Mouse (Mus musculus) lung, postnatal 0 days (tissue): ENCODE data around the gene Gm49721. TPM values are rescaled to one million over a fixed set of nuclear protein-coding genes. Genes with fewer than 3 reads are reported as not detected.
"Not testable (repeated sequence)": the region's sequence is repeated elsewhere in the genome, so short reads cannot be mapped to it uniquely, and the experiment has no call there.

Source experiments
- ATAC-seq: fragments of 200-750 bp; cut with Nextera tagmentation; 2 replicates; pipeline ENCODE4 v1.8.0; 2017; ENCODE audit warnings: moderate library complexity
- DNase-seq: peaks from one replicate; pipeline ENCODE4 v3.0.0-alpha.2; 2016; ENCODE audit warnings: low spot score
- H3K27ac ChIP-seq: fragments of 300-500 bp; sonication (generic); 2 replicates; pipeline ENCODE4 v1.5.1; 2014; ENCODE audit warnings: antibody characterized with exemption, mild to moderate bottlenecking, low read length, mixed read lengths
- H3K27me3 ChIP-seq: fragments of 300-500 bp; sonication (generic); replicated peaks from 2 replicates; pipeline ENCODE4 v1.6.1; 2014; ENCODE audit warnings: low read length, mixed read lengths; ENCODE audit not compliant: insufficient read depth
- H3K36me3 ChIP-seq: fragments of 300-500 bp; sonication (generic); 2 replicates; pipeline ENCODE4 v1.6.1; 2014; ENCODE audit warnings: low read length, mixed read lengths; ENCODE audit not compliant: insufficient read depth
- H3K4me1 ChIP-seq: fragments of 300-500 bp; sonication (generic); 2 replicates; pipeline ENCODE4 v1.6.1; 2014; ENCODE audit warnings: antibody characterized with exemption, low read depth, low read length, mixed read lengths; ENCODE audit not compliant: insufficient read depth
- H3K4me2 ChIP-seq: fragments of 300-500 bp; sonication (generic); replicated peaks from 2 replicates; pipeline ENCODE4 v1.6.1; 2014; ENCODE audit warnings: low read depth, mild to moderate bottlenecking, low read length, moderate library complexity, mixed read lengths
- H3K4me3 ChIP-seq: fragments of 300-500 bp; sonication (generic); 2 replicates; pipeline ENCODE4 v1.5.1; 2014; ENCODE audit warnings: low read depth, low read length
- H3K9ac ChIP-seq: fragments of 300-500 bp; sonication (generic); replicated peaks from 2 replicates; pipeline ENCODE4 v1.6.1; 2014; ENCODE audit warnings: low read depth, mild to moderate bottlenecking
- H3K9me3 ChIP-seq: fragments of 300-500 bp; sonication (generic); 2 replicates; pipeline ENCODE4 v1.6.1; 2016; ENCODE audit warnings: low read length, mixed read lengths
- CTCF ChIP-seq: IDR thresholded peaks from 2 replicates; pipeline ENCODE4 v1.5.1; 2016; ENCODE audit warnings: antibody characterized with exemption, mild to moderate bottlenecking
- WGBS: fragments of 180-500 bp; shearing (Covaris S2); extraction: QIAGEN DNeasy Blood & Tissue Kit; methylation state at CpG from one replicate; pipeline ENCODE4 v1.1.7; 2014; 5-methylcytosine and 5-hydroxymethylcytosine counted together
- polyA plus RNA-seq: library from polyadenylated mRNA; unstranded; fragments of >200 nt; fragmentation: Nextera tagmentation; extraction: Ambion mirVana; gene quantifications from 2 replicates; pipeline ENCODE4 v1.2.1, GENCODE M21; 2015

Gene Gm49721
- polyA plus RNA-seq, 1 experiment from 2014 or later = 0.32 TPM

GRCm38 (mm10) chr17:7033192-7034166 lies 54.8 kb downstream of the Gm49721 start:
- H3K27me3 ChIP-seq, H3K9me3 ChIP-seq, ATAC-seq, H3K36me3 ChIP-seq, H3K4me1 ChIP-seq, DNase-seq, H3K4me2 ChIP-seq, H3K4me3 ChIP-seq, H3K9ac ChIP-seq, H3K27ac ChIP-seq: not testable (repeated sequence)
- 55% methylated on average over 3 of the region's 17 CpGs for WGBS

GRCm38 (mm10) chr17:7068997-7069539 lies 90.4 kb downstream of the Gm49721 start:
- H3K36me3 ChIP-seq, H3K4me1 ChIP-seq, DNase-seq, H3K27me3 ChIP-seq, H3K27ac ChIP-seq, ATAC-seq, H3K4me2 ChIP-seq, H3K9ac ChIP-seq, H3K9me3 ChIP-seq, H3K4me3 ChIP-seq: not testable (repeated sequence)
- WGBS = 63% methylated on average over 2 of the region's 4 CpGs

- not testable (repeated sequence) for H3K4me2 ChIP-seq, H3K27me3 ChIP-seq, DNase-seq, H3K9me3 ChIP-seq, H3K9ac ChIP-seq, H3K4me1 ChIP-seq, H3K4me3 ChIP-seq, H3K36me3 ChIP-seq, ATAC-seq, H3K27ac ChIP-seq
- 71% methylated on average over 4 of the region's 7 CpGs for WGBS
Observed at GRCm38 (mm10) chr17:7069561-7070240, 91.0 kb downstream of the Gm49721 start.

GRCm38 (mm10) chr17:7074494-7074893 lies 95.8 kb downstream of the Gm49721 start:
- not testable (repeated sequence) for H3K4me3 ChIP-seq, H3K4me1 ChIP-seq, H3K9me3 ChIP-seq, H3K4me2 ChIP-seq, H3K9ac ChIP-seq, H3K27ac ChIP-seq, H3K27me3 ChIP-seq, H3K36me3 ChIP-seq
- 27% methylated on average over 2 of the region's 3 CpGs for WGBS
- ATAC-seq (peak; percentile 68), DNase-seq (peak; percentile 31)
- TF ChIP-seq CTCF = peak; percentile 69

- not testable (repeated sequence) for H3K4me1 ChIP-seq, H3K9me3 ChIP-seq, DNase-seq, H3K9ac ChIP-seq, H3K27me3 ChIP-seq, H3K27ac ChIP-seq, H3K4me3 ChIP-seq, H3K4me2 ChIP-seq, H3K36me3 ChIP-seq, ATAC-seq
- WGBS = 73% methylated on average over 5 of the region's 6 CpGs
Observed at GRCm38 (mm10) chr17:7075519-7075918, 96.8 kb downstream of the Gm49721 start.

GRCm38 (mm10) chr17:7079558-7079957 lies 100.9 kb downstream of the Gm49721 start:
- not testable (repeated sequence) for H3K4me3 ChIP-seq, H3K27me3 ChIP-seq, H3K4me2 ChIP-seq, H3K9ac ChIP-seq, H3K36me3 ChIP-seq, H3K4me1 ChIP-seq, H3K27ac ChIP-seq, ATAC-seq, H3K9me3 ChIP-seq, DNase-seq
- peak; percentile 49 for TF ChIP-seq CTCF
- WGBS = 0% methylated on average over 1 of the region's 4 CpGs

DNA sequence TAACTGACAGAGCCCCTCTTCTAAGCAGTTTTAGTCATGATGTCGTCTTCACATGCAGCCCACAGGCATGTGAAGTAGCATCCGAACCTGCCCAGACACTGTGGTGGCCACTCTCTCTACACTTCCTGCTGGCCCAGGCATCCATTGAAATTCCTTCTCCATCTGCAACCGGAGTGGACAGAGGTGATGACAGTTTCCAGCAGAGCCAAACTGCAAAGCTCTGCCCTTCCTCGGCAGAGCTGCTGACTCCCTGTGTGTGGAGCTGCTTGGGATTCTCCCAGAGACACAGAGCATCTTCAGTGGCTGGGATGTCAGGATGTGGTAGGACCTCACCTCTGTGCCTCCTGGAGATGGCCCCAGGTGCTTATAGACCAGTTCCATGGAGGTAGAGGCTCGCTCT lies 105.8 kb downstream of the Gm49721 start:
- DNase-seq = not testable (repeated sequence)

DNA sequence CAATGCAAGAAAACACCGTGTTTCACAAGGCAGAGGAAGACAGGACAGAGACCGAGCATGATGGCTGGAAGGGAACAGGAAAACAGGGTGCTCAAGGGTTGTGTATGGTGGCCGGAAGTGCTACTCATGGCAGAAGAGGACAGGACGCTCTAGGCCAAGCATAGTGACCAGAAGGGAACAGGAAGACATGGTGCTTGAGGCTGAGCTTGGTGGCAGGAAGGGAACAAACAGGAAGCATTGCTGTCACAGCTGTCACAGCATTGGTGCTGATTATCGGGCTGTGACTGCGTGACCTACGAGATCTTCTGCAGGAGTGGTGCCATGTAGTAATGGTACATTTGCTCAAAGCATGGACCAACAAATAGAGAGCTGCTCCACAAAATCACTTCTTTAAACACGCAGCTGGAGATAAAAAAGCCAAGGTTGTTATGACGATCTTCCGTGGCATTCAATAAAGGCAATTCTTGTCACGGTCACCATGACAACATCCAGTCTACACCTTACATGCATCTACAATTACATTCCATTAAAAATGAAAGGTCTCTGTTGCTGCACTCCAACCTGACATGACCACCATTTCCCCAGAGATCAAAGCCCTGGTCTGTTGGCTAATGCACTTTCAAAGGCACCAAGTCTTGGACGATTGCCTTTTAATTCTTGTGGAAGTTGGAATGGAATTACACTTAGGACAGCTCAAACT lies 106.9 kb downstream of the Gm49721 start:
- not testable (repeated sequence) for H3K4me2 ChIP-seq, H3K4me3 ChIP-seq, H3K9me3 ChIP-seq, ATAC-seq, DNase-seq, H3K27ac ChIP-seq, H3K27me3 ChIP-seq, H3K4me1 ChIP-seq, H3K36me3 ChIP-seq, H3K9ac ChIP-seq
- no CpG with 5 or more reads among the region's 12 CpGs for WGBS

More for the DNA sequence above, 105.8 kb downstream of the Gm49721 start:
- not testable (repeated sequence) for H3K36me3 ChIP-seq, H3K27me3 ChIP-seq, H3K27ac ChIP-seq, H3K4me2 ChIP-seq, H3K9ac ChIP-seq, H3K4me1 ChIP-seq, H3K9me3 ChIP-seq, ATAC-seq, H3K4me3 ChIP-seq
- WGBS = no CpG with 5 or more reads among the region's 5 CpGs

GRCm38 (mm10) chr17:7086836-7087235 lies 108.1 kb downstream of the Gm49721 start:
- not testable (repeated sequence) for H3K36me3 ChIP-seq, H3K4me2 ChIP-seq, H3K4me1 ChIP-seq, H3K4me3 ChIP-seq, H3K27ac ChIP-seq, H3K27me3 ChIP-seq, ATAC-seq, H3K9ac ChIP-seq, H3K9me3 ChIP-seq, DNase-seq
- 81% methylated on average over 5 of the region's 8 CpGs for WGBS
